Mouse (Mus musculus) erythroblast, embryonic 14.5 days (primary cell): Measurements from ENCODE around the gene Emd.

ENCODE experiments used
- GATA1 ChIP-seq: IDR thresholded peaks from 2 replicates; pipeline ENCODE4 v1.6.1; 2012; ENCODE audit warnings: low read length, inconsistent platforms, mixed read lengths
- TAL1 ChIP-seq: IDR thresholded peaks from 3 replicates; pipeline ENCODE4 v1.6.1; 2012; ENCODE audit warnings: low read length, inconsistent platforms, mixed read lengths

- TF ChIP-seq GATA1: no peak
- TF ChIP-seq TAL1: no peak
Measured at GRCm38 (mm10) chrX:74243807-74244206, 10.7 kb upstream of the Emd start.
